Mouse (Mus musculus) ES-Bruce4 (cell line): ENCODE data around the gene Psrc1. TPM values are rescaled to one million over a fixed set of nuclear protein-coding genes. Genes with fewer than 3 reads are reported as not detected.
A peak's percentile ranks its signal among the peaks of the same experiment; 100 is the strongest.

Source experiments
- H3K27ac ChIP-seq: 2 replicates; pipeline ENCODE4 v1.5.1; 2012; ENCODE audit warnings: low read length, inconsistent platforms; ENCODE audit not compliant: insufficient read depth
- H3K27me3 ChIP-seq: 2 replicates; pipeline ENCODE4 v1.6.1; 2012; ENCODE audit warnings: mild to moderate bottlenecking, low read length, inconsistent platforms; ENCODE audit not compliant: control insufficient read depth, poor library complexity, insufficient read depth, severe bottlenecking
- H3K36me3 ChIP-seq: 2 replicates; pipeline ENCODE4 v1.6.1; 2012; ENCODE audit warnings: inconsistent platforms, mild to moderate bottlenecking, low read length, moderate library complexity; ENCODE audit not compliant: control insufficient read depth, poor library complexity, insufficient read depth, severe bottlenecking
- H3K4me1 ChIP-seq: one replicate; pipeline ENCODE4 v1.8.1; 2011; ENCODE audit warnings: low read length; ENCODE audit not compliant: control insufficient read depth, insufficient read depth
- H3K4me3 ChIP-seq: 2 replicates; pipeline ENCODE4 v1.5.1; 2011; ENCODE audit warnings: low read depth, mild to moderate bottlenecking, low read length
- H3K9ac ChIP-seq: 2 replicates; pipeline ENCODE4 v1.6.1; 2012; ENCODE audit warnings: low read depth, mild to moderate bottlenecking, inconsistent platforms; ENCODE audit not compliant: poor library complexity, severe bottlenecking
- H3K9me3 ChIP-seq: replicated peaks from 2 replicates; pipeline ENCODE4 v1.6.1; 2012; ENCODE audit warnings: mild to moderate bottlenecking, low read length, inconsistent platforms; ENCODE audit not compliant: control insufficient read depth, poor library complexity, insufficient read depth, severe bottlenecking
- CTCF ChIP-seq: IDR thresholded peaks from one replicate; pipeline ENCODE4 v1.8.1; 2011; ENCODE audit warnings: low read depth, low read length
- EP300 ChIP-seq: IDR thresholded peaks from 2 replicates; pipeline ENCODE4 v1.6.1; 2011; ENCODE audit warnings: low read depth, low read length; ENCODE audit not compliant: insufficient read depth
- POLR2A ChIP-seq: IDR thresholded peaks from one replicate; pipeline ENCODE4 v1.8.1; 2011; ENCODE audit warnings: low read length; ENCODE audit not compliant: insufficient read depth
- polyA plus RNA-seq: library from polyadenylated mRNA; stranded (reverse); fragments of >200 nt; gene quantifications from 2 replicates; pipeline ENCODE4 v1.2.4, GENCODE M21; 2011; ENCODE audit warnings: low read depth; ENCODE audit not compliant: missing spikeins, insufficient read depth, insufficient read length

Psrc1 gene
- 255 and 272 TPM in 2 replicates for polyA plus RNA-seq

DNA sequence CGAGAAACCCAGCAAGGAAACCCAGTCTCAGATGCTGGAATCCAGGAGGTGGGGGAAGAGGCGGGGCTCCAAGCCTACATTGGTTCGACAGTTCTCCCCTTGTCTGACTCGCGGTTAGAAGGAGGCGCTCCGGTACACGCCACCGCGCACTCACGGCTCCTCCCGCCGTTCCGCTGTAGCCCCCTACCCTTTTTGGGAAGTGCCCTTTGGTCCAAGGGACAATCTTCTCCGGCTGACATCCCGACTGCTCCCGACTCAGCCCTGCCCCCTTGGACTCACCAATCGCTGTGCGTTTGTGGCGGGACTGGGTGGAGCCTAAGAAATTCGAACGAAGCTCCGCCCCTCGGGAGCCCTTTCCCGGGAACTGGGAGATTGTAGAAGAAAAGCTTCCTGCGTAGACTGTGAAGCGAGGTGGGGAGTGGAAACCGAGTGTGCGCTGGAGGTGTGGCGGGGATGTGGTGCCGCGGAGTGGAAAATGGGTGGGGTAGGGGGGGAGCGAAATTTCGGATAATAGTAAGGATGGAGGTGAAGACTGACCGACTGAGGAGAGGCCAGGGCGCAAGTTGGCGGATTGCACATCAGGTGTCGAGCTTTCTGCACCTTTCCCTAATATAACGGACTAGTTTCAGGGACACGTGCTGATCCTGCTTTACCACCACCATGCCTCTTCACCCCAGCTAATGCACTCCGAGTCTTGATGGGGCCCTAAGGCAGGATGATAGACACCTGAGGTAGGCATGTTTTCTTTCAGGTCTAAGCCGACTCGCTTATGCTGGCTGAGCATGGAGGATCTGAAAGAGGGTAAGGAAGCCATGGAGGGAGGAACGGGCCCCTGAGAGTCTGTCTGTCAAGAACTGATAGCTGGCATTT is at the start of gene Psrc1:
Gene Psrc1, plus strand, starts transcription at position 355 of the 870 bp plus-strand sequence.
- H3K27me3 ChIP-seq, result no peaks in the 10 kb centered on the region
- H3K9ac ChIP-seq, result peak within 1 kb of the TSS; percentile 81
- no peak for TF ChIP-seq CTCF
- peak; percentile 30 for TF ChIP-seq POLR2A
- peaks cover 4% of the 10 kb centered on the region for H3K4me1 ChIP-seq
- H3K9me3 ChIP-seq, result no peaks in the 10 kb centered on the region
- peaks cover 33% of the 10 kb centered on the region for H3K36me3 ChIP-seq
- H3K27ac ChIP-seq, result peak within 1 kb of the TSS; percentile 38
- peak within 1 kb of the TSS; percentile 96 for H3K4me3 ChIP-seq

DNA sequence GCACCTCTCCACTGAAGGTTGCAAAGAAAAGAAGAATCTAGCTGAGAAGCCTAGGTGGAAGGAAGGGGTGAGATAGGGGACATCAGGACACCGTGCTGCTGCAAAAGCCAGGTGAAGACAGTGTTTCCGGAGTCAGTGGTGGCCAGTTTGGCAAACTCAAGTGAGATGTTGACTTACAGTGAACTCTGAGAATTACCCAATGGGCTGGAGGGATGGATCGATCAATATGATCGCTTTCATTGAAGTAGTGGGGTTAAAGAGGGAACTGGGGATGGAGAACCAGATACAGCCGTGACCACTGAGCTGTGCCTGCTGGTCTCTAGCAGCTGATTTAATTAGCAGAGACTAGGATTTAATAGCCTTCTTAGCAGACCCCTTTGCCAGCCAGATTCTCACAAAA is 46.8 kb upstream of the Psrc1 start:
- H3K9ac ChIP-seq, result no peak overlapping the region
- H3K36me3 ChIP-seq, result no peaks in the 10 kb centered on the region; the same call in 1 of the 2 replicates
- H3K4me3 ChIP-seq, result no peak overlapping the region
- no peaks in the 10 kb centered on the region for H3K4me1 ChIP-seq
- no peak overlapping the region for H3K27ac ChIP-seq
- H3K27me3 ChIP-seq, result no peaks in the 10 kb centered on the region
- TF ChIP-seq POLR2A (no peak), EP300 (no peak), CTCF (no peak)
- no peaks in the 10 kb centered on the region for H3K9me3 ChIP-seq

DNA sequence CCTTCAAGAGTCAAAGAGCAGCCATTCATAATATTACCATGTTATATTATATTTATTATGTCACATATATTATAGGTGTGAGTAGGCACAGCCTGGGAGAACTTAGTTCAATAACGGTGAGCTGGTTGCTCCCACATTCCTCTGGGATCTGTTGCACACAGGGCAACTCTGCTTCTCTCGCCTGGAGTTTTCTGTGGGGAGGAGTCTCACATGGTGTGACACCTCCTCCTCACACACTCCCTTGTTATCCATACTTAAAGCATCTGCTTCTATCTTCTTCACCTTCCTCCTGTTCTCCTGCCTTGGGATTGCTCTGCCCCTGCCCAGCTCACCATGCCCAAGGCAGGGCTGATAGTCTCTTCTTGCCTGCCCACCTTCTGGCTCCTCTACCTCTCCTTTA is 42.6 kb upstream of the Psrc1 start:
- no peaks in the 10 kb centered on the region for H3K9me3 ChIP-seq
- H3K9ac ChIP-seq, result no peak overlapping the region
- H3K27ac ChIP-seq, result no peak overlapping the region
- no peak for TF ChIP-seq EP300
- TF ChIP-seq POLR2A, result no peak
- no peak for TF ChIP-seq CTCF
- no peak overlapping the region for H3K4me3 ChIP-seq
- H3K36me3 ChIP-seq, result no peaks in the 10 kb centered on the region; the same call in 1 of the 2 replicates
- no peaks in the 10 kb centered on the region for H3K4me1 ChIP-seq
- H3K27me3 ChIP-seq, result no peaks in the 10 kb centered on the region

DNA sequence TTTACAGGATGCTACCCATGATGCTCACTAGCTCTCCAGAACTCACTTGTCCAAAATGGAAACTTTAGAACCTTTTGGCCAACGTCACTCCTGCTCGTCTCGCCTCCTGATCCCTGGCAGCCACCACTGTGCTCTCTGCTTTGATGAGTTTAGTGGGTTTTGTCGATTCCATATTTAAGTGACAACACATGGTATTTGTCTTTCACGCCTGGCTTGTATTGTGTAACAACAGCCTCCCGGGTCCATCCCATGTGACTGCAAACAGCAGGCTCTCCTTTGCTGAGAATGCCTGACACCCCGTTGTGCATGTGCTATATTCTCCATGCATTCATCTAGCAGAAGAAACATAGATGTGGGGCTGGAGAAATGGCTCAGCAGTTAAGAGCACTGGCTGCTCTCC is 41.5 kb upstream of the Psrc1 start:
- no peak overlapping the region for H3K9ac ChIP-seq
- no peaks in the 10 kb centered on the region for H3K9me3 ChIP-seq
- H3K4me3 ChIP-seq, result no peak overlapping the region
- H3K27ac ChIP-seq, result no peak overlapping the region
- no peaks in the 10 kb centered on the region for H3K4me1 ChIP-seq
- H3K36me3 ChIP-seq, result no peaks in the 10 kb centered on the region; the same call in 1 of the 2 replicates
- TF ChIP-seq POLR2A (no peak), EP300 (no peak), CTCF (no peak)
- H3K27me3 ChIP-seq, result no peaks in the 10 kb centered on the region

DNA sequence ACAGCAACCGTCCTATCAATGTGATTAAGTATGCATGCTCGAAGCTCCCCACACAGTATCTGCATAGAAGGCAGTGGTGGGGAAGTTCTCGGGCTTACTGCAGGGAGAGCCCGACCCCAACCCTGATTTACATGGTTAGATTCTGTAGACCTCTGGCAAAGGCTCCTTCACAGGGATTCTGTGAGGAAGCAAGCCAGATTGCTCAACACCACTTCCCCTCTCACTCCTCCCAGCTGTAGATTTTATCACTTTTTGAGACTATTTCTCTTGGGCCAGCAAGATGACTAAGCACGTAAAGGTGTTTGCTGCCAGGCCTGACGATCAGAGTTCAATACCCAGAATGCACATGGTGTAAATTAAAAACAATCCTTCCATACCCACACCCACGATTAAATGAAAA is 37.8 kb upstream of the Psrc1 start:
- Histone ChIP-seq H3K9me3 (no peaks in the 10 kb centered on the region), H3K4me3 (no peak overlapping the region), H3K27me3 (no peaks in the 10 kb centered on the region), H3K9ac (no peak overlapping the region), H3K4me1 (no peaks in the 10 kb centered on the region), H3K27ac (no peak overlapping the region), H3K36me3 (no peaks in the 10 kb centered on the region; the same call in 1 of the 2 replicates)
- TF ChIP-seq POLR2A, result no peak
- TF ChIP-seq CTCF, result no peak
- no peak for TF ChIP-seq EP300

DNA sequence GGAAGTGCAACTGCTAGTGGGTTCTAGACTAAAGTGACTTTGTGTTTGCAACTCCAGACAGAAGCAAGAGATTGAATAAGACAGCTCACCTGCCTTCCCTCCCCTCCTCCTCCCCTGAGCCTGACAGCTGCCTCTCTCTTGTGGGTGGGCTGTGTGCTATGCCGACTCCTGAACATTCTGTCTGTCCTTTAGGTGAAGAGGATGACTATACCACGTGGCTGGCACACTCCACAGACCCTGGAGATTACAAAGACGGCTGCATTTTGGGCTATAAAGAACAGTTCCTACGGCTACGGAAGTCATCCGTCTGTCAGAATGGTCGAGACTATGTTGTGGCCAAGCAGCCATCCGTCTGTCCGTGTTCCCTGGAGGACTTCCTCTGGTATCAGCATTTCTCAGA is 35.3 kb upstream of the Psrc1 start:
- Histone ChIP-seq H3K36me3 (no peaks in the 10 kb centered on the region; the same call in 1 of the 2 replicates), H3K4me3 (no peak overlapping the region), H3K4me1 (no peaks in the 10 kb centered on the region), H3K27me3 (no peaks in the 10 kb centered on the region), H3K9me3 (no peaks in the 10 kb centered on the region), H3K9ac (no peak overlapping the region), H3K27ac (no peak overlapping the region)
- TF ChIP-seq CTCF (no peak), POLR2A (no peak), EP300 (no peak)
